Mouse (Mus musculus): Measurements from ENCODE around the gene Cblc. TPM values are rescaled to one million over a fixed set of nuclear protein-coding genes. Genes with fewer than 3 reads are reported as not detected.

Gene Cblc
- total RNA-seq (2014; fragmentation: Nextera tagmentation): not detected in 2 replicates
- not detected in 2 replicates for total RNA-seq (2017)

DNA sequence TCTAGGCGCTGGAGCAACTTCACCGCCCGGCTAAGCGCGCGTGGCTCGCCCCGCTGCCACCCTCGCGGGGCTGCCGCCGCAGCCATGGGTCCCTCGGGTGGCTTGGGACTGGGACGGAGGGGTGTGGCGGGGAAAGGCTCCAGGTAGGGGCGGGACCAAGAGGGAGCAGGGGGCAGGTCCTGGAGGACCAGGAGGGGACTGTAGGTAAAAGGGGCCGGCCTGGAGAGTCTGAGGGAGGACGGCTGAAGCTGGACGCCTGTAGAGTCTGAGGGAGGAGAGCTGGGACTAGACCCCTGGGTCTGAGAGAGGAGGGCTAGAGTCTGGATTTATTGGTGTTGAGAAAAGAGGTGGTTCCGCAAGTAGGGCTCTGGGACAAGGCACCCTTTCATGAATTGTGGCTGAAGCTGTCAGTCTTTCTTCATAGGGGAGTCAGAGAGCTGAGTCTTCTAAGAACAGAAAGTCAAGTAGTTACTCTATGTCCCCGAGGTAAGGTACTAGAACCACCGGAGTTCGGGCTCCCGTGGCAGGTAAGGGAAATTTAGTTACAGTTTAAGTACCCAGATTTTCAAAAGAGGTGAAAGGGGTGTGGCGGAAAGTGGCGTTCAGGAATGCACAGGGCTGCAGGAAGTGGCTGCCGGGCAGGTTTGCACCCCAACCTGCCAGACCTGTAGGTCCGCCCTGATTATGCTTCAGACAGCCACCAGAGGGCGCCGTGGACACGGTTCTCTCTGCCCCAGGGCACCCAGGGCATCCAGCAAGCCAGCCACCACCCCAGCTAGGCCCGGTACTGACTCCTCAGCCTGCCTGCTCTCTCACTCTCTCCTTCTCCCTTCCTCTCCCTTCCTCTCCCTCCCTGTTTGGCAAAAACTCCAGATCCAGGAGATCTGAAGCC lies at the start of gene Cblc:
Cblc (minus strand) TSS at position 113 of the 892 bp plus-strand sequence.
- ATAC-seq (replicated peaks; ENCODE audit: poor library complexity, severe bottlenecking): peak; percentile 92

DNA sequence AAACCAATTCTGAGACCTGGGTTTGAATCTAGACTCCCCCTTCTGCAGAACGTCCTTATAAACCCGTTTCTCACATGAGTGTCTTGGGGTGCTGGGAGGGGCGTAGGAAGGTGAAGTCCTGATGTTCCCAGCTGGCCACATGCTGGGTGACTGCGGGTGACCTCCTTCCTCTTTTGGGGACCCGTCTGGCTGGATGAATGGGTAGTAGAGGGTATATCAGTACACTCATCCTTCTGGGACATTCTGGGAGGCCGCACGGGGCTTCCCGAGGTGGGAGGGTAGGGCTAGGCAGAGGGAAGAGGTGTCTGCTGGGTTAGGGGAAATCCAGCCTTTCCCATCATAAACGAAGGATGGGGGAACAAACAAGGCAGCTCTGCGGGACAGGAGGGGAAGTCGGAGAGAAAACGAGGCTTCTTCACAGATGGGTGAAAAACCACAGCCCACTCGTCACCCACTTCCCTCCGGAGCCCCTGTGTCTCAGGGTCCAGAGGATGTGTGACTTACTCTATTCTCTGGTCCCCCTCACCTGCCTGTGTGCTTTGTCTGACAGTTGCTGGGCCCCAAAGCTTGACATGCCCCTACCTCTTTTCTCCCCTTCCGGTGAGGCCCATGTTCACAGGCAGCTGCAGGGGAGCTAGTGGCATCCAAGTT lies 48.0 kb upstream of the Cblc start:
- peak; percentile 72 for ATAC-seq (replicated peaks; ENCODE audit: poor library complexity, severe bottlenecking)

DNA sequence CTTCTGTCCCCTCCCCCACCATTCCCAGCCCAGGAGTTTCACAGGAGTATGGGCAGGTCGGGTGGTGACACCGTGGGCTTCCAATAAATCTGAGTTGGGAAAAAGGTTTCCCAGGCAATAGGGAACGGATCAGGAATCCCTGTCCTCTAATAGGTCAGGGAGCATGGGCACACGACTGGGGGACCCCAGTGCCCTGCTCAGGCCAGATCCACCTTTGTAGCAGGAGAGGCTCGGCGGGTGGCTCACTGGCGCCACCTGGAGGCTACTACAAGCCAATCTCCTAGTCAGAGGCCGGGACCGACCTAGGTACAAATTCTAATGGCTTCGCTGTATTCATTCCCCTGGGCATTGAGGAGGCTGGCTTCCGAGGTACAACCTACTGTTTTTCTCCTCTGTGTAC lies 47.0 kb upstream of the Cblc start:
- peak; percentile 34 for ATAC-seq (replicated peaks; ENCODE audit: poor library complexity, severe bottlenecking)

DNA sequence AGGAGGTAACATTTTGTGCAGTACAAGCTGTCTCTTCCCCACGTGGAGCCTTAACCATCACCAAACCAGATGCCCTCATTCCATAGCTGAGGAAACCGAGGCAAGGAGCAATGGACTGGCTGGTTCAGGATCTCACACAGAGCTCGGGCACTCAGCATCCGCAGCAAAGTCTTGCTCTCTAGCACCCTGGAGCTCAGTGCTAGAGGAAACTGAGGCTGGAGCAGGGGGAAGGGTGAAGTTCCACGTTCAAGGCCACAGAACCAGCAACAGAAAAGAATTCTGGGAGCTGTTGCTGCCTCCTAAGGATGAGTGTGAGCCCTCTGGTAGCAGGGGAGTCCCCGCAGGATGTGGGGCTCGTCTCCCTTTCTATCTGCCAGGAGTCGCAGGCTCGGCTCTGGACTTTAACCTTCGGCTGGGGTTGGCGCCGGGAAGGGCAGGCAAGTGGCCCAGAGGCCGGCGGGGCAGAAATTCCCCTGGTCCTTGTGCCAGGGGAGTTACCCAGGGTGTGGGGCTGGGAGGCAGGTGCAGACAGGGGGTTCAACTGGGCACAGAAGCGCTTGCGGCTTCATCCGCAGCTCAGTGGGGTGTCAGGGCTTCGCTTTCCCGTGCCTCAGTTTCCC lies 46.4 kb upstream of the Cblc start:
- ATAC-seq (replicated peaks; ENCODE audit: poor library complexity, severe bottlenecking): no peak

DNA sequence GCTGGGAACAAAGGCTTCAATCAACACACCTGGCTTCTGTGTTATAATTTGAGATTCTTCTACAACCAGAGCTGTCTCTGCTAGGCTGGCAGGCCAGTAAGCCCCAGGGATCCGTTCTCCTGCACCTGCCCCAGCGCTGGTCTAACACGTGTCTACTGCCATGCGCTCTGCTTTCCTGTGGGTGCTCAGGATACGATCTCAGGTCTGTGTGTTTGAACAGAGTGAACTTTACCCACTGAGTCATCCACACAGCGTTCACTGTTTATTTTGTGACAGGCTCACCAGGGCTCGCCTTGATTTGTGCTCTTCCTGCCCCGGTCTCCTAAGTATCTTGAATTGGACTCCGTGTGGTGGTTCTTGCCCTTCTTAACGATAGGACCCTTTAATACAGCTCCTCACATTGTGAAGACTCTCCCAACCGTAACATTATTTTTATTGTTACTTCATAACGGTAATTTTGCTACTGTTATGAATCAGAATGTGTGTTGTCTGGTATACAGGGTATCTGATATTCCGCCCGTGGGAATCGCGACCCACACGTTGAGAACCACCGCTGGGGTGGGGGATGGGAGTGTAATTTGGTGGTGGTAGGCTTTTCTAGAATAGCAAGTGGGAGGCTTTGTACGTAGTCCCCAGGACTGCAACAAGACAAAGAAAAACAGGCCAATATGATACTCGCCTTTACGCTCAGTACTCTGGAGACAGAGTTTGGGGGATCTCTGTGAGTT lies 45.2 kb upstream of the Cblc start:
- no peak for ATAC-seq (replicated peaks; ENCODE audit: poor library complexity, severe bottlenecking)

DNA sequence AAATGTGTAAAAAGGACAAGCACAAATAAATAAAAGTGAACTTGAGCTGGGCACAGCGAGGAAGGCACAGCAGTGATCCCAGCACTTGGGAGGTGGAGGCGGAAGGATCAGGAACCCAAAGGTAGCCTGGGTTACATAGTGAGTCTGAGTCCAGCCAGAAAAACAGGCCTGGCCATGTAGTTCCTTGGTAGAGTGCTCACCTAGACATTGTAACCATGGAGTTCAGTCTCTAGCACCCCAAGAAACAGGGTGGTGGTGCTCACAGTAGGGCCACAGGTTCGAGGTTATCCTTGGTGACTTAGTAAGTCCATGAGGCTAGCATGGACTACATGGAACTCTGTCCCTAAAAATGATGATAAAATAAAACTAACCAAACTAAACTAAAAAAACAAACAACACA lies 44.3 kb upstream of the Cblc start:
- no peak for ATAC-seq (replicated peaks; ENCODE audit: poor library complexity, severe bottlenecking)

DNA sequence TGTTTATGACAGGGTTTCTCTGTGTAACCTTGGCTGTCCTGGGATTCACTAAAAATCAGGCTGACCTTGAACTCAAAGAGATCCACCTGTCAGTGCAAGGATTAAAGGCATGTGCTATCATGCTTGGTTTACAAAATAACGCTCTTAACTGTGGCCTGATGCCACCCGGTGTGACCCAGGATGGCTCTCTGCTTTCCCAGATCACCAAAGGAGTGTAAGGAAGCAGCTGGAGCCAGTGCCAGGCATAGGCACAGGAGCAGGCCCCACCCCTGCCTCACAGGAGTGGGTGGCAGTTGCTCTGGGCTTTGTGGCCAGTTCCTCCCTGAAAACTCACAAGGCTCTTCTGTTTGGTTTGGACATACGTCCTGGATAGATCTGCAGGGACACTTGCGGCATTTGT lies 43.8 kb upstream of the Cblc start:
- ATAC-seq (replicated peaks; ENCODE audit: poor library complexity, severe bottlenecking): no peak

DNA sequence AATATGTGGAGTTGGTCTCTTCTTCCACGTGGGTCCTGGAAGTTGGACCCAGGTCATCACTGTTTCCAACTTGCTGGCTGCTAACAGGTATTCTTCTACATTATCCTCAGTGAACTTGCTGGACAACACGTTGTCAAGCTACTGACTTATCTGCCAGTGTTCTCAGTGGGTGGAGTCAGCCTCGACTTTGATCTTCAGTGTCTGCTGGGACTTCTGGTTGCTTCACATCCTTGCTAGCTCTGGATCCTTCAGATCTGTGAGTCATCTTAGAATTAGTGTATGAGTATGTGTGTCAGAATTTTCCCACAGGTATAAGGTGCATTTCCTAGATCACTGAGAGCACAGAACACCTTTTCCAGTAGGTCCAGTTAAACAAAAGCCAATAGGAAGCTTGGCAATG lies 40.2 kb upstream of the Cblc start:
- no peak for ATAC-seq (replicated peaks; ENCODE audit: poor library complexity, severe bottlenecking)

DNA sequence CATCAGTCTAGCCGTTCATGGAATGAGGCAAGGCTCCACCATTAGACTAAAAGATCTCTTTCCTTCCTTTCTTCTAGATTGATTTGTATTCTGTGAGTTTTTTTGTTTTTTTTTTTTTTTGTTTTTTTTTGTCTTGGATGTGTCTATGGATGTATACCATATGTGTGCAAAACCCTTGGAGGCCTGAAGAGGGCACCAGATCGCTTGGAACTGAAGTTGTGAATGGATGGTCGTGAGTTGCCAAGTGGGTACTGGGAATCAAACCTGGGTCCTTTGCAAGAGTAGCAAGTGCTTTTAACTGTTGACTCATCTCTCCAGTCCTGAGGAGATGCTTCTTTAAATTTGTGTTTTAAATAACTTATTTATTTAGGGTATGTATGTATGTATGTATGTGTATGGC lies 37.4 kb upstream of the Cblc start:
- ATAC-seq (replicated peaks; ENCODE audit: poor library complexity, severe bottlenecking): no peak

DNA sequence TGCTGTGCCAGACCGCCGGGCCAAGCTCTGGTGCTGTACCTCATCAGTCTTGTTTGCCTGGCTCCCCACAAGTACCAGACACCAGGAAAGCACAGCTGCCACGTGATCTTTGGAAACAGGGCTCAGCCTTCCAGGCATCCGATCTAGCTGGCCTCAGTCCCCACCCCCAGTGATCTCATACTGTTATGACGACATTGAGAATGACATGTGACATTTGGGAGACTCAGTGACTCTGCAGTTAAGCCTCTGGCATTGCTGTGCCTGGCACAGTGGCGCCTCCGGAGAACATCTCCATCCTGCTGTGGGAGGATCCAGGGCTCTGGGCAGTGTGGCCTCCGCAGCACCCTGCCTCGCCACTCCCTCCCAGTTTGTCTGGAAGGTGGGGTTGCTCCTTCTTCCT lies 35.2 kb upstream of the Cblc start:
- ATAC-seq (replicated peaks; ENCODE audit: poor library complexity, severe bottlenecking): peak; percentile 55

DNA sequence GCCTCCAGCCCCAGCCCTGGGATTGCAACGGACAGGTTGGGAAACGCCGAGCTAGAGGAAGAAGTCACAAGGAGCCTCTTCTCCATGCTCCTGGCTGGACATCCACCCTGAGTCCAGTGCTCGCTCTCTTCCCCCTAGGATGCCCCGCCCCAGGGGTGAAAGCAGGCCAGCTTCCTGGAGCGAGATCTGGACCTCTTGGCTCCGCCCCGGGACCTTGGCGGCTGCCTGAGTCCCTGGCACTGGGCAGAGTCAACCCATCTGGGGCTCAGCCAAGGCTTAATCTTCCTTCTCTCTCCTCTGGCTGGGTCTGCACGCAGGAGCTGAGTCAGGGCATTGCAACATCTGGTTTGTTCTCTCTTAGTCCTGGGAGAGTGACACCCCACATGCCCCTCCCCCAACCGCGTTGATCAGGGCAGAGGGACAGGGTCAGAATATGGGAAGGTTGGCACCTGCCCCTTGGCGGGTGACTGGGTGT lies 34.1 kb upstream of the Cblc start:
- peak; percentile 91 for ATAC-seq (replicated peaks; ENCODE audit: poor library complexity, severe bottlenecking)

DNA sequence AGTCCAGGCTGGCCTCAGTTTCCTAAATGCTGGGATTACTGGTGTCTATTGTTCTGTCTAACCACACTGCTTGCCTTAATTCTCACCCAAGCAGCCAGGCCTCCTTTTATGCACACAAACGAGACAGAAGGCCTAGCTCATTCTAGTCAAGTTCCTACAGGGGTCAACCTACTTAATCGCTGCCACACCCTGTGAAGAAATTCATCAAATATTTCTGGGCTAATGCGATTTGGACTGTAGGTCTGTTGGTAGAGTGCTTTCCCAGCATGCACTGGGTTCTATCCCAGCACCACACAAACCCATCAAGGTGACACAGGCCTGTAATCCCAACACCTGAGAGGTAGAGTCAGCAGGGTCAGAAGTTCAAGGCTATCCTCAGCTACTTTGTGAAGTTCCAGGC lies 33.1 kb upstream of the Cblc start:
- ATAC-seq (replicated peaks; ENCODE audit: poor library complexity, severe bottlenecking): no peak

DNA sequence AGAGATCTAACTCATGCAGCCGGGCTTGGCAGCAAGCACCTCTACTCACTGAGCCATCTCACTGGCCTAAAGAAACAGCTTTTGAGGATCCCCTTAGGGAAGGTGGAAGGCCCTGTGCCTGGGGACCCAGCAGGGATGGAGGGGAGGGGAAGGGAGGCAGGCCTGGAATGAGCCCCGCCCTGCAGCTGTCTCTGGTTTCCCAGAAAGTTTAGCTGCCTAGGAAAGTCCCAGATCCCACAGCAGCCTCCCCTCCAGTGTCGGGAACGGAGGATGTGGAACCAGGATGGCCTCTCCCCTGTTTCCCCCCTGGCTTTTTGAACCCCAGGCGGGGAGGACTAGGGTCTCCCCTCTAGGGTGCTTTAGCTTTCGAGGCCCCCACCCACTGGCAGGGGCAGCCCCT lies 30.1 kb upstream of the Cblc start:
- no peak for ATAC-seq (replicated peaks; ENCODE audit: poor library complexity, severe bottlenecking)

DNA sequence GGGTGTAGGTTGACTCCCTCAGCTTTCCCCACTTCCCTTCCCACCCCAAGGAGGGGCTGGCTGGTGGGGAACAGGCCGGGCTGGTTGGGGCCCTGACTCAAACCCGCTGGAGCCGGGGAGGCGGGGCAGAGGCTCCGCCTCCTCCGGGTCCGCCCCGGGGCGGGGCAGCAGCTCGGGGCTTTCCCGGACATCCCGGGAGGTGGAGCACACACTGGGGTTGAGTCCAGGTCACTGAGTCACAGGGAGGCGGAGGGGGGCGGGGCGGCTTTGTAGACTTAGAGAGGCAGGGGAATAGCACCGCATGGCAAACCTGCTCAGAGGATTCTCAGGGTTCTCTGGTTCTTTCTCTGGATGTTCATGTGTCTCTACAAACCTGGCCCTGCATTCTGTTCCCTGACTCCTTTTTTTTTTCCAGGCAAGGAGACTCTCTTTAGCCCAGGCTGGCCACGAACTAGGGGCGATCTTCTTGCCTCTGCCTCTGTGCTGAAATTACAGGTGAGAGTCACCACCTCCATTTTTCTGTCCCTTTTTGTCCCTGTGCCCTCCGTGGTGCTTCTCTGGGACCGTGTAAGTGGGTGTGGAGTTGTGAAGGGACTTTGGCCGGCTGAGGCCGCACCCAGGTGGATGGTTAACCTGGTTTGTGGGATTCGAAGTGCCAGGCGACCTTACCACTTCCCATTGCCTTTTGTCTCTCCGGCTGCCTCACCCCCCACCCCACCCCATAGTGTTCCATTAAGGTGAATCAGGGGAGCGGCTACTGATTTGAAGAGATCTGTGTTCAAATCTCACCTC lies 27.8 kb upstream of the Cblc start:
- peak; percentile 78 for ATAC-seq (replicated peaks; ENCODE audit: poor library complexity, severe bottlenecking)

DNA sequence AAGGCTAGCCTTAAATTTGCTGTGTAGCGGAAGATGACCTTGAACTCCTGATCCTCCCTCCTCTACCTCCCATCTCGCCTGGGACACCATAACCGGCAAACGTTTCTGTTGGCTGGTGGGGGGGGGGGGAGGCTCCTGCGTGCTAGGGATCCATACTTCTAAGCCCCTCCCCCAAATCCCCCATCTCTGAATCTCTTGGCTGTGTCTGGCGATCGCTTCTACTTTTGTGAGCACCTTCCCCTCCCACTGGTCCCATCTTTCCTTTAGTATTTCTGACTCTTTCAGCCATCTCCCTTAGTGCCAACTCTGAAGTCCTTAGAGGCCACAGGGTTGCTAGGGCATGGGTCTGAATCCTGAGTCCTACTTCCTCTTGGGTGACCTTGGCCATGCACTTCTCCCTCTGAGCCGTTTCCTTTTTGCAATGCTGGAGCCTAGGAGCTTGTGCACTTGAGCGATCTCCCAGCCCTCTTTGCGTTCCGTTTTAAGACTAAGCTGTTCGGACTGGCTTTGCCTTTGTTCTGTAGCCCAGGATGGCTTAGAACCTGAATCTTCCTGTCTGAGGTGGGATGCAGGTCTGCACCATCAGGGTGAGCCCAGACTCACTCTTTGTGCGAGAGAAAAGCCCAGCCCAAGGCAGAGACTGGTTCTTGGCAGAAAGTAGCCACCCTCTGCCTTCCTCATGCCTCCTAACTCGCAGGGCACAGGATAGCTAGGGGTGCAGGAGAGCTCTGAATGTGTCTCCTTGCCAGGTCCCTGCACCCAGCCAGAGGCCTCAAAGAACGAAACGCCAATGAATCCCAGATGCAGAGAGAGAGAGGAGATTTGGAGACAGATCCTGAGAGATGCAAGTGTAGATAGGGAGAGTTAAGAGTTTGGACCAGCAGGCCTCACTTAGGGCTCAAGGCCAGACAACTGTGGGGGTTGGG lies 26.9 kb upstream of the Cblc start:
- peak; percentile 69 for ATAC-seq (replicated peaks; ENCODE audit: poor library complexity, severe bottlenecking)

DNA sequence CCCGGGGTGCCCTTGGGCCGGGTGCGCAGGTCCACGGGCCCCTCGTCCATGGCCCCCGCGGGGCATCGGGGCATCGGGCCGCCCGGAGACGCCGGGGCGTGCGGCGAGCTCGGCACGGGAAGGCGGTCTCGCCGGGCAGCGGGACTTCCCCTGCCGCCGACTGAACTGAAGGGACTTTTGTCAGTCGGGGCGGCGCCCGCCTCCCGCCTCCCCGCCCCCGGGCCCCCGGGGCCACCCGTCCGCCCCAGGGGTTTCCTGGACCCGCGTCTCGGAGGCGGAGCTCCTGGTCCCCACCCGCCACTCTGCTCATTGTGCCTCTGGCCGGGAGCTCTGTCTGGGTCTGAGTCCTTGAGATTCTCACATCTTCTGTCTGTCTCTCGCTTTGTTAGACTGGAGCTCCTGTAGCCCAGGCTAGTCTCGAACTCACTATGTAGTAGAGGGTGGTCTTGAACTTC lies 26.0 kb upstream of the Cblc start, which contains the start of gene Bcl3:
Bcl3 (minus strand) TSS at position 167 of the 455 bp plus-strand sequence.
- peak; percentile 26 for ATAC-seq (replicated peaks; ENCODE audit: poor library complexity, severe bottlenecking)

DNA sequence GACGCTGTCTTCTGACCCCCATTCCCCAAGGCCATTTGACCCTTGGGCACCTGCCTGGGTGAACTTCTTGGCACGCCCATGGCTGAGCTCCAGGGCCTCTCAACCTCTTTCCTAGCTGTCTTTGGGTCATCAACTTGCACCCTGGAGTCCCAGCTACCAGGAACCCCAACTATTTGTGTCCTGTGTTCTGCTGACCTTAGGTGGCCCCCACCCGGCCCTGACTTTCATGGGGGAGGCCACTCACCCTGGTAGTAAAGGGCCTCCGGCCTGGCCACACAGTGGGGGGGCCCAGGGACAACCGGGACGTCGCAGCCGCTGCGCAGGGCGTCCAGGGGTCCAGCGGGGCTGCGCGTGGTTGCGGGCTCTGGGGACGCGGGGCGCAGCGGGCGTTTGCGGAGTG lies 25.6 kb upstream of the Cblc start:
- no peak for ATAC-seq (replicated peaks; ENCODE audit: poor library complexity, severe bottlenecking)

DNA sequence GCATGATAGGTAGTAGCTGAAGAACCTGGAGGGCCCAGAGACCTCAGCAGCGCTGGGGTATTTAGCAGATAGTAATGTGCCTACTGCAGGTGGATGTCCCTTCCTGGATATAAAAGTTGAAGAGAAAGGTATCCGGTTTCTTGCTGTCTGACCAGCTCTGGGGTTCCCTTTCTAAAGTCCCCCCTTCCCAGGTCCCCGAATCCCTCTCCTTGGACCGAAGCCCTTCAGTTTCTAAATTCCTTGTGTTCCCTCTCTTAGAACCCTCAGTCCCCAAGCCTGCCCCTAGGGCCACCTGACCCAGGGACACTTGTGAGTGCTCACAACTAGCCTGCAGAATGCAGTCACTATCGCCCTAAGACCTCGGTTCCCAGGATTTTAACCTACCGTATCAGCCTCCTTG lies 25.0 kb upstream of the Cblc start:
- no peak for ATAC-seq (replicated peaks; ENCODE audit: poor library complexity, severe bottlenecking)
